Mouse (Mus musculus): ENCODE results near the gene Gprasp1. TPM values are rescaled to one million over a fixed set of nuclear protein-coding genes. Genes with fewer than 3 reads are reported as not detected.
A peak's percentile ranks its signal among the peaks of the same experiment; 100 is the strongest.
"Not testable (repeated sequence)": the region's sequence is repeated elsewhere in the genome, so short reads cannot be mapped to it uniquely, and the experiment has no call there.

Gene Gprasp1
- polyA plus RNA-seq, 1 experiment from 2014 or later, result 48.0 TPM

DNA sequence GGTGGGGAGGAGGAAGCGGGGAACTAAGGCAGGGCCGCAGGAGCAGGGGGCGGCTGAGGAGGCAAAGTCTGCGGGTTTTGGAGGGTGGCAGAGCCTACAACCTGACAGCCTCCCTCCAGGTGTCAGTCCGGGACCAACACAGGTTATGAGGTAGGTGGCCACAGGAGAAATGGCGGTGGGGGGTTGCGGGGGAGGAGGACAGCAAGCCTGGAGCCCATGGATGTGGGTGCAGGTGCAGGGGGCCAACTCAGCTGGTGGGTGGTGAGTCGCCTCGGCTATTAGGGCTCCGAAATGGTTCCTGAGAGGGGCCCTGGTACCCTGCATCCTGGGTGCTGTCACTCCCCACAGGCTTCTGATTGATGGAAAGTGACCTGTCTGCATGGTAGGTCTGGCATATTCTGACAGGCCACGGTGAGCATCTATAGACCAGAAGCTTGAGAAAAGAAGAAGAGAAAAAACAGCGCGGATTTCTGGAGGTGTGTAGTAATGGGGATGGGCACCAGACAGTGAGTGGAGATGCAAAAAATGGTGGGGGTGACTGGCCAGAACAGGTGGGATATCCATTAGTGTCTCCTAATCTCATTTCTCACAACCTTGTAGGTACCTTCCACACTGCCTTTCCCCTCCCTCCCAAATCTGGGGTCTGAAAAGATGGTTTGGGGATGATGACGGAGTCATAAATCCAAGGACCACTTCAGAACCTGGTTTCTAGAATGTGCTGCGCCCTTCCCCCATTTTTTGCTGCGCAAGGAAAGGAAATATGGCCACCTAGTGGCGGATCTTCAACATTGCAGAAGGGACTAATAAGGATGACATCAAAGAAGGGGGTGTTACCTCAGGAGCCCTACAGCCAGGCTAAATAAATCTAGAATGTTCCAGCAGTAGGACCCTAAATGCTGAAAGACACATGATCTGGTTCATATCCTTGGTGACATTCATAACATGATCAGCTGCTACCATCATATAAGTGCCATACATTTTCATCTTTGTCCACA is 97.2 kb downstream of the Gprasp1 start:
- DNase-seq (ENCODE audit: low spot score), result peak; percentile 14
- Histone ChIP-seq H3K27me3 (ENCODE audit: low read depth, poor library complexity, severe bottlenecking) (peaks cover 21% of the 10 kb centered on the region), H3K4me3 (peak overlapping the region; percentile 59), H3K27ac (replicated peaks) (peak overlapping the region; percentile 49; the same call in 1 of the 2 replicates)
- H3K4me1 ChIP-seq; H3K36me3 ChIP-seq; H3K9me3 ChIP-seq (replicated peaks): not testable (repeated sequence)
- 18% methylated on average over 17 of the region's 17 CpGs for WGBS

MicroRNA genes within 50 kb of the gene (microRNA counts, 519-probe panel; counts per million panel counts)
- not detected for microRNA mmu-miR-1970

Small RNAs within 50 kb of the gene (microRNA-seq; reads per million reads assigned to microRNA genes)
- not detected for gene Mir1970
- not detected for gene Mir7646

Other genes with a start within 250 kb of the Gprasp1 start
- not detected in 2 replicates for gene AV320801, start 248.1 kb upstream of the Gprasp1 start, polyA plus RNA-seq (2016; fragmentation: Nextera tagmentation; extraction: Ambion mirVana)
- gene Nxf7, start 144.0 kb upstream of the Gprasp1 start, polyA plus RNA-seq (2016; fragmentation: Nextera tagmentation; extraction: Ambion mirVana), result 0.14 TPM in 1 of 2 replicates, not detected in the other
- gene Prame, start 115.0 kb upstream of the Gprasp1 start, polyA plus RNA-seq (2016; fragmentation: Nextera tagmentation; extraction: Ambion mirVana), result not detected in 2 replicates
- gene Tcp11x2, start 48.9 kb upstream of the Gprasp1 start, polyA plus RNA-seq (2016; fragmentation: Nextera tagmentation; extraction: Ambion mirVana), result not detected in 2 replicates
- gene Tmsb15a, start 17.5 kb upstream of the Gprasp1 start, polyA plus RNA-seq (2016; fragmentation: Nextera tagmentation; extraction: Ambion mirVana), result not detected in 2 replicates
- 9.0 and 9.3 TPM in 2 replicates for gene Armcx5, start within 50 bp of the Gprasp1 start, polyA plus RNA-seq (2016; fragmentation: Nextera tagmentation; extraction: Ambion mirVana)
- 46.6 and 54.3 TPM in 2 replicates for gene Bhlhb9, start 54.9 kb downstream of the Gprasp1 start, polyA plus RNA-seq (2016; fragmentation: Nextera tagmentation; extraction: Ambion mirVana)
- 25.8 and 42.4 TPM in 2 replicates for gene Gprasp2, start 96.3 kb downstream of the Gprasp1 start, polyA plus RNA-seq (2016; fragmentation: Nextera tagmentation; extraction: Ambion mirVana)